Mouse (Mus musculus): ENCODE measurements at regions not wholly inside any gene's neighbourhood (a gene's known extent, or its start where the extent isn't known, plus 50 kb on each side); places are given as distances from the start of the nearest gene placed in this dataset.
A peak's percentile ranks its signal among the peaks of the same experiment; 100 is the strongest.

DNA sequence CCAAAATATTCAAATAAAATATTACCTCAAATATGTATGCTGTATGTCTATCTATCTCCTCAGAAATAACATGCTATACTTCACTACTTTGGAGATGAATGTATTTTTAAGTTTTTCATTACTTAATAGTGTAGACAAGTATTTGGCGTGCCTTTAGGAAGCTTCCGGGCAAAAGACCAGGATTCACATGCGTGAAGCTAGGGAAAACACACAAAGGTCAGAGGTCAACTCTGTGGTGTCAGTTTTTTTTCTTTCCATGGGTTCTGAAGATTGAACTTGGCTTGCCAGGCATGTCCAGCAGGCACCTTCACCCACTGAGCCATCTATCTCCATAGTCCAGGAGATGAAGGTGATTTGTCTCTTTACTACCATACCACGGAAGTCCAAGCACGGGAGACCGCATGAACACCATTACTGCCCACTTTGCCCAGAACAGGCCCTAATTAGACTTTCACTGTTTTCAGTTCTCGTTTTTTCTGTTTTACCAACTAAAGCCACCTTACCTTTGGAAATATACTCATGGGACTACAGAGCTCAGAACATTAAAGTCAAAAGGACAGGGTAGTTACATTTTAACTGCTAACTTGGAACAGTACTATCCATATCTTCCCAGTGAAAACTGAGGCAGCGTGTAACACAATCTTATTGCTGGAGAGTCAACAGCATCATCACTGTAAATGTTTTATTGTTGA, 76.9 kb upstream of the Ak4 start:
- DNase-seq (ENCODE audit: low spot score) = no peak

DNA sequence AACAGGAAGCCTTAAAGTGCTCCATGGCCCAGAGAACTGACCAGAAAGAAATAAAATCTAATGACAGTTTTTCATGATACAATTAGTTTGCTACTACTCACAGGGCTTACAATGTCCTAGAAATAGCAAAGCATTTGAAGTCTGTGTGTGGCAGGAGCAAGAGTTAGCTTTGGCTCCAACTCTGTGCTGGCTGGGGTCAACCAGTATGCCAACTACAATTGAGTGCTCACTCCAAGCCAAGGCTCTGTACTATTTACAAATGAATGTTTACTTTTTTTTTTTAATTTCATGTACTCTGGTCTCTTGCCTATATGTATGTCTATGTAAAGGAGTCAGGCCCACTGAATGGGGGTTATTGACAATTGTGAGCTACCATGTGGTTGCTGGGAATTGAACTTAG, 75.7 kb upstream of the Jak1 start:
- no peak for DNase-seq (ENCODE audit: low spot score)

DNA sequence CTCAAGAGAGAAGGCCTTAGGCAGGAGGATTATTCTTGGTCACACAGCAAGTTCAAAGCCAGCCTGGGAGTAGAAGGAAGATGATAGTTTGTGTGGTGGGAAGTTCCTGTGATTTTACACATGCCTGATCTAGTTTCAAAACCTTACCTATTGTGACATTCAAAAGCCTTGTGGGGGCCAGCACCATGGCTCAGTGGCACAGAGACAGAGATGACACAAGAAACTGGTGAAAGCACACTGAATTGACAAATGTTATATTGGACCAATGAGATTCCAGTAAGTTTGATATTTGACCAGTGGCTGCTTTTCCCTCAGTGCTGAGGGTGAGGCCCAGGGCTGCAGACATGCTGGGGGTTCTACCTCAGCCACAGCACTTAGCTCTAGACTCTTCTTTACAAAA, 73.1 kb upstream of the Jak1 start:
- no peak for DNase-seq (ENCODE audit: low spot score)

- peak; percentile 40 for DNase-seq (ENCODE audit: low spot score)
These were observed 71.7 kb upstream of the Jak1 start for GRCm38 (mm10) chr4:101336811-101337210.

- no peak for DNase-seq (ENCODE audit: low spot score)
These were observed 71.3 kb upstream of the Jak1 start for GRCm38 (mm10) chr4:101336371-101336770.

- DNase-seq (ENCODE audit: low spot score) = no peak
These were observed 68.8 kb upstream of the Jak1 start for GRCm38 (mm10) chr4:101333868-101334267.

- peak; percentile 11 for DNase-seq (ENCODE audit: low spot score)
These were observed 68.0 kb upstream of the Jak1 start for GRCm38 (mm10) chr4:101333036-101333435.

DNA sequence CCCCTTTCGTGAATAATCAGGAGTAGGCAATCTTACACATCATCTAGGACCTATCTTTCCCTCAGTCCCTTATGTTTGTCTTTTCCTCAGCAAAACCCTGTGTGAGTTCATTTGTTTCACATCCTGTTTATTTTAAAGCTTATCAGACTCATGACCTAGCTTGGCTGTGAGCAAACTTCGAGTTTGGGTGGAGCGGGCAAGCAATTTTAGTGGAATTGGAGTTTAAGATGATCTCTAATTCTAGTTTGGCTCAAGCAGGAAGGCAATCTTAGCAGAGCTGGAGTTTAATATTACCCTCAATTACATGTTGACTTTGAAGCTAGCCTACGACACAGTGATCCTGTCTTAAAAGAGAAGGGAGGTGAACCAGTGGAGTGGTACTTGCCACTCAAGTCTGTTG, 66.1 kb upstream of the Jak1 start:
- no peak for DNase-seq (ENCODE audit: low spot score)

- no peak for DNase-seq (ENCODE audit: low spot score)
These were observed 64.0 kb upstream of the Jak1 start for GRCm38 (mm10) chr4:101329060-101329459.

DNA sequence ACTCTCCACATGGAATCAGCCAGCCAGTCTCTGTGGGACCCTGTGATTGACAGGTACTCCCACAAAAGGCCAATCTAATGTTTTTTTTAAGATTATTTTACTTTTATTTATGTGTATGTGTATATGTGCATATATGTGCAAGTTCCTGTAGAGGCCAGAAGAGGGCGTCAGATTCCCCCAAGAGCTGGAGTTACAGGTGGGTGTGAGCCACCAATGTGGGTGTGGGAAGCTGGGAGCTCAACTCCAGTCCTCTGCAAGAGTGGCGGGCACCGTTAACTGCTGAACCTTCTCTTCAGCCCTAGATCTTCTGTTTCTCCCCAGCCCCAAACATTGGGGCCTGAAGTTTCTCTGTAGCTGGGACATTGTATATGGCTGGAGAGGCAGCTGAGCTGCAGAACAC, 61.0 kb upstream of the Jak1 start:
- no peak for DNase-seq (ENCODE audit: low spot score)

- no peak for DNase-seq (ENCODE audit: low spot score)
These were observed 56.6 kb upstream of the Jak1 start for GRCm38 (mm10) chr4:101321731-101322130.

DNA sequence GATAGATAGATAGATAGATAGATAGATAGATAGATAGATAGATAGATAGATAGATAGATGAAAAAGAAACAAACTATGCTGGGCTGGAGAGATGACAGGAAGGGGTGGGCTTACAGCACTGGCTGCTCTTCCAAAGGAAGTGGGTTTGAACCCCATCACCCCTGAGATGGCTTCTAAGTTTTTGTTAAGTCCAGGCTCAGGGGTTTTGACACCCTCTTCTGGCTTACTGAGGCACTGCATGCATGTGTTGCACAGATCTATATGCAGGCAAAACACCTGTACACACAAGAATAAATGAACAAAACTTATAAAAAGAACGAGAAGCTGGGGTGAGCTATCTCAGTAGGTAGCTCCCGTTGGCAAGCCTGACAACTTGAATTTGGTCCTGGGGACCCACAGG, 55.5 kb upstream of the Jak1 start:
- no peak for DNase-seq (ENCODE audit: low spot score)

DNA sequence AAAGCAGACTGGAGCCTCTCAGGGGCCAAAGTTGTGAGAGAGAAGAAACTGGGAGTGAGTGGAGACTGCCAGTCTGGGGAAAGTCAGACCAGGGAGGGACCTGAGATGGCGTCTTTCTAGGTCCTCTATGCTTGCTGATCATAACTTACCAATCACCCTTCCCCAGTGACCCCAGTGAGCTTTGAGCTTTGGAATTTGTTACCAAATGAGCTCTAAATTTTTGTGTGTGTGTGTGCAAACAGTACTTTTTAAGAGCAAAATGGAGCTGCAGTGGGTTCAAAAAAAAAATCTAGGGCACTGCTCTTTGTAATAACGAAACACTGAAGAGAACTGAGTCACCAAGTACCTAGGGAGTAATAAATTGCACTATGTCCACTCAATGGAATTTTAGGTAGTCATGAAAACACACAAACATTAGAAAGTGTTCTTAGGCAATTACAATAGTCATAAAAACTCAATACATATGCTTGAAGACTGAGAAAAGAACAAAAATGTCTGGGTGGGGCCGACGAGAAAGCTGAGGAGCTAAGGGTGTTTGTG, 54.7 kb upstream of the Jak1 start:
- no peak for DNase-seq (ENCODE audit: low spot score)

DNA sequence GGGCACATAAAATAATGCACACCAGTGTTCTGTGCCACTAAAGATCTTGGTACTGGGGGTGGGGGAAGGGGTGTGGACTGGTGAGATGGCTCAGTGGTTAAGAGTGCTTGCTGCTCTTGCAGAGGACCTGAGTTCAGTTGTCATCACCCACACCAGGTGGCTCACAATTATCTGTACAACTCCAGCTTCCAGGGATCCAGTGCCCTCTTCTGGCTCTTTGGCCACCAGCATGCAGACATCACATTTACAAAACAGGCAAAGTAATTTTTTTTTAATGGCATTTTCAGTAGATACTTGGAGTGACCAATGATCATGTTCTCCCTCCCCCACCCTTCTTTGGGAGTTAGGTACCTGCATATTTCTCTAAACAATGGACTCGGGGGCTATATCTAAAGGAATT, 53.8 kb upstream of the Jak1 start:
- DNase-seq (ENCODE audit: low spot score) = no peak

GRCm38 (mm10) chr4:101316061-101316460, 51.0 kb upstream of the Jak1 start:
- DNase-seq (ENCODE audit: low spot score) = no peak
